8 mouse cellular contexts compared by ENCODE assay signal in genomic region chr2:146611886-146612521, GRCm38 (mm10).
A peak's percentile ranks its signal among the peaks of the same experiment; 100 is the strongest.
DNase-seq lines count a peak whose midpoint lies in the region; ATAC-seq and TF ChIP-seq lines count a peak whose summit lies in the region.

No protein-coding gene starts in this region.

- TF ChIP-seq POLR2A in cerebellum, adult 2 months (IDR thresholded peaks at IDR 0.05; ENCODE audit: borderline replicate concordance, insufficient read depth, low read length) = no peak

- H3K27ac ChIP-seq in cerebellum, adult 2 months (ENCODE audit: insufficient read depth, low read length) = no peak overlapping the region
- no peak overlapping the region for H3K27ac ChIP-seq in hindbrain, embryonic 12.5 days

- no peaks in the 10 kb centered on the region for H3K4me1 ChIP-seq in cerebellum, adult 2 months (ENCODE audit: control insufficient read depth, insufficient read depth, low read length)
- H3K4me1 ChIP-seq in hindbrain, embryonic 12.5 days = peaks cover 5% of the 10 kb centered on the region; the same call in 1 of the 2 replicates

- ATAC-seq in hindbrain, embryonic 12.5 days (ENCODE audit: low FRiP score) = peak; percentile 47; the same call in 1 of the 2 replicates
- peak; percentile 85 for ATAC-seq in megakaryocyte, adult 5-6 weeks (ENCODE audit: poor library complexity, severe bottlenecking)

- H3K27me3 ChIP-seq in cerebellum, adult 2 months (ENCODE audit: control insufficient read depth, insufficient read depth, low read length) = no peaks in the 10 kb centered on the region
- no peaks in the 10 kb centered on the region for H3K27me3 ChIP-seq in hindbrain, embryonic 12.5 days

- H3K4me3 ChIP-seq in cerebellum, adult 2 months (replicated peaks; ENCODE audit: insufficient read depth, low read depth, low read length) = no peak overlapping the region
- no peak overlapping the region for H3K4me3 ChIP-seq in hindbrain, embryonic 12.5 days

- H3K9ac ChIP-seq in hindbrain, embryonic 12.5 days = no peak overlapping the region

- TF ChIP-seq CTCF in cerebellum, adult 2 months (IDR thresholded peaks at IDR 0.05; ENCODE audit: borderline replicate concordance, insufficient read depth, low read depth, low read length) = peak; percentile 68

- no peak overlapping the region for H3K4me2 ChIP-seq in hindbrain, embryonic 12.5 days (replicated peaks)

- WGBS in cerebellum, adult 2 months = 37% methylated on average over 6 of the region's 6 CpGs
- 44% methylated on average over 6 of the region's 6 CpGs for WGBS in hindbrain, embryonic 12.5 days

- H3K36me3 ChIP-seq in hindbrain, embryonic 12.5 days = no peaks in the 10 kb centered on the region

- peak; percentile 82 for DNase-seq in NIH3T3 (ENCODE audit: low read depth)
- peak; percentile 31 to 56 for DNase-seq in cerebellum, adult 2 months
- peak; percentile 76 for DNase-seq in forelimb bud, embryonic 11.5 days (ENCODE audit: low read depth, low spot score)
- DNase-seq in layer of hippocampus, postnatal 10 days (ENCODE audit: low spot score in 2 of 2) = peak; percentile 80 to 83
- DNase-seq in right cerebral cortex, adult 18-20 months = peak; percentile 49
- DNase-seq in urinary bladder, postnatal 25 days (ENCODE audit: low spot score) = peak; percentile 69

- no peaks in the 10 kb centered on the region for H3K9me3 ChIP-seq in hindbrain, embryonic 12.5 days (replicated peaks)
